Mouse (Mus musculus): Measurements from ENCODE around the gene Il17rd.

The Il17rd gene

DNA sequence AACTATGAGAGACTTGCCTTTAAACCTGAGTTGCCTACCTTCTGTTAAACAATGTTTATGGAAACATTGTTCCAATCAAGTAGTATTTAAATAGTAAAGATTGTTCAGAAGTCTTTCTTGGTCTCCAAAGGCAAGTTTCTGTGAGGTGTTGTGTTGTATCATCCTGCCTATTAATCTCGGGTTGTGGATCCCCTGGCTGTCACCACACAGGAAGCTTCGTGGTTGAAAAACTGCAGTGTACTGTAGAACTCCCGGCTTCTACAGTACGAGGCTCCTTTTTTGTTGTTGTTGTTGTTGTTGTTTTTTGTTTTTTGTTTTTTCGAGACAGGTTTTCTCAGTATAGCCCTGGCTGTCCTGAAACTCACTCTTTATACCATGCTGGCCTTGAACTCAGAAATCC, 46.7 kb downstream of the Il17rd start:
- no peak for DNase-seq (ENCODE audit: inconsistent age in 2 of 2, low spot score in 1 of 2)

DNA sequence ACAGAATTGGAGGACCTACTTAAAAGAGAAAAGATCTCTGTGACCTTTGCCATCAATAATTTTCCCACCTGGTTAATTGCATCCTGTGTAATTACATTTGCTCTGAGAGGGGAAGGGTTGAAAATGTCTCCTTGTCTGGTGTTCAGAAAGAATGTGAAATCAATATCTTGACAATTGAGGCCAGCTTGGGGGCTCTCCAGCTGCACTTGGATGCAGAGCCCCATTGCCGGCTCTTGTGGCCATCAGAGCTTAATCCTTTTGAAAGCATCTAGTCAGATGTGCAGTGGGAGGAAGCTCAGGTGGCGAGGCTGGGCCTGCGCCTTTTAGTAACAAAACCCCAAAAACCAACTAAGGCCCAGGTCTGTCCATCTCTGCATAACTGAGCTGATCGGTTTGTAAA, 47.3 kb downstream of the Il17rd start:
- DNase-seq (ENCODE audit: inconsistent age in 2 of 2, low spot score in 1 of 2), result no peak

DNA sequence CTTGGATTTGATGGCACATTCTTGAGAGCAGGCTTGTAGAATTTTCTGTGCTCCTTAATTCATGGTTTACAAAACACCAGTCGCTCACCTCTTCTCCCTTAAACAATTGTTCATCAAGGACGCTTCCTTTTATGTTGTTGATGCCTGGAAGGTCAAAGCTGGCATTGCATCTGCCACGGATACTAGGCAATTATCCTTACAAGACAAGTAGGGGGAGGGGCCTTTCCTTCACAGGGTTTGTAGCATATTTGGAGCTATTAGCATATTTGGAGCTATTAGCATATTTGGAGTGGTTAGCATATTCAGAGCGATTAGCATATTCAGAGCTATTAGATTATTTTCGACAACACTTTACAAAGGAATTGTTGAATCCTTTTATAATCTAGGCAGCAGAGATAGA, 55.5 kb downstream of the Il17rd start:
- no peak for DNase-seq (ENCODE audit: inconsistent age in 2 of 2, low spot score in 1 of 2)

DNA sequence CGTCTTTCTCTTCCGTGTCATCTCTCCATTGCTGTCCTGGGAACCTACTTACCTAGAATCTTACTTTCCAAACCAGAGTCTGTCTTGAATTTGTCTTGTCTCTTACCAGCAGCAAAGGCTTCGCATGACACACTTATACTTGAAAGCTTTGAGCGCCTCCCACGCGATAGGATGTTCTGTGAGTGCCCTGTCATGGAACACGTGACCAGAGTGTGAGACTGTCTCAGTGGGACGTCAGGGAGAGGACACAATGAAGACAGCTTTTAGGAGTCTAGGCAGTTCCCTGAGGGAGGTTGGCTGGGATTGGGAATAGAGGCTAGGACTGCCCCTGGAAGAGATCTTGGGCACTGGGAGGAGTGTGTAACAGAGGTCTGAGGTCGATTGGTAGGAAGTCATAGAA, 57.4 kb downstream of the Il17rd start:
- no peak for DNase-seq (ENCODE audit: inconsistent age in 2 of 2, low spot score in 1 of 2)

DNA sequence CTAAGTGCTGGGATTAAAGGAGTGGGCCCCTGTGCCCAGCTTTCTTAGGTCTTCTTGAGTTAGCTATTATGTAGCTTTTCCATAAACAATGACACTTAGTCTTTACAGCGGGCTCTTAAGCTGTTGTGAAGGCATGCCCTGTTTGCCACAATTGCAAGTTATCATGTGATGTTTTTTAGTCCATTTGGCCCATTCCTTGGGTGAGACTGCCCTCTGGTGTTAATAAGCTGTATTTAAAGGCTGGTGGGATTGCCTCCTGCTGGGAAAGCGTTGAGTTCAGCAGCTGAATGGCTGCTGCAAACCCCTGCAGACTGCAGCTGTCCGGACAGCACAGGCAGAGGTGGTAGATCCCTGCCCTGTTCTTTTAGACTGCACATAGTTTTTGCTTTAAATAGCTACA, 58.0 kb downstream of the Il17rd start:
- peak; percentile 75 to 93 for DNase-seq (ENCODE audit: inconsistent age in 2 of 2, low spot score in 1 of 2)

DNA sequence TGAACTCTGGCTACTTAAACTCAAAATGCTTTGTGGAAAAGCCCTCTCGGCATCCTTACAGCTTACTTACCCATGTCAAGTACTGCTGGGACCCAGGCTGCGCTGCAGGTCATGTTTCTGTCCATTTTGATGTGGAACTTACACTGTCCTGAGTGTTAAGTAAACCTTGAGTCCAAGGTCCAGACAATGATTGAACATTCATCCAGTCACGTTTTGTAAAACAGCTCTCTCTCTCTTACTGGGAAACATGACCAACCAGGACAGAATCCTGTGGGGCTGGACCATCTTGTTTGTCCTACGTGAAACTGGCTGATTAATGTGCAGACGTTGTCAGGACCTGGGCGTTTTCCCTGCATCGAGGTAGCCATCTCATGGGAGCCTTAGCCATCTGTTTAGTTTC, 63.0 kb downstream of the Il17rd start:
- no peak for DNase-seq (ENCODE audit: inconsistent age in 2 of 2, low spot score in 1 of 2)

DNA sequence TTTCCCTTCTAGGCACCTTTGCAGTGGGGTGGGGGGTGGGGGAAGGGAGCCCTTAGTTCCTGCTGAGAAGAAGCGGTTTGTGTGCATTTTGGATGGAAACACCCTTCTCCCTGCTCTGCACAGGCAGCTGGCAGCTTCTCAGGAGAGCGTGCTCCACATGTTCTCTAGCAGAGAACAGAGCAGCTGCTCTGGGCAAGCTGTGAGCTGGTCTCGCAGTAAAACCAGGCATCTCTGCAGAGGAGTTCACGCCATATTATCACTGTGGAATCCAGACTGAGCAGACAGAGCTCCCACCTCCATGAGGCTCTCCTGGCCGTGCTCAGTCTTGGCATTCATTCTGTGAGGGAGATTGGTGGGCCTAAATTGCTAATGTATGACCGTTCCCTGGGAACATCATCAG, 64.0 kb downstream of the Il17rd start:
- no peak for DNase-seq (ENCODE audit: inconsistent age in 2 of 2, low spot score in 1 of 2)

DNA sequence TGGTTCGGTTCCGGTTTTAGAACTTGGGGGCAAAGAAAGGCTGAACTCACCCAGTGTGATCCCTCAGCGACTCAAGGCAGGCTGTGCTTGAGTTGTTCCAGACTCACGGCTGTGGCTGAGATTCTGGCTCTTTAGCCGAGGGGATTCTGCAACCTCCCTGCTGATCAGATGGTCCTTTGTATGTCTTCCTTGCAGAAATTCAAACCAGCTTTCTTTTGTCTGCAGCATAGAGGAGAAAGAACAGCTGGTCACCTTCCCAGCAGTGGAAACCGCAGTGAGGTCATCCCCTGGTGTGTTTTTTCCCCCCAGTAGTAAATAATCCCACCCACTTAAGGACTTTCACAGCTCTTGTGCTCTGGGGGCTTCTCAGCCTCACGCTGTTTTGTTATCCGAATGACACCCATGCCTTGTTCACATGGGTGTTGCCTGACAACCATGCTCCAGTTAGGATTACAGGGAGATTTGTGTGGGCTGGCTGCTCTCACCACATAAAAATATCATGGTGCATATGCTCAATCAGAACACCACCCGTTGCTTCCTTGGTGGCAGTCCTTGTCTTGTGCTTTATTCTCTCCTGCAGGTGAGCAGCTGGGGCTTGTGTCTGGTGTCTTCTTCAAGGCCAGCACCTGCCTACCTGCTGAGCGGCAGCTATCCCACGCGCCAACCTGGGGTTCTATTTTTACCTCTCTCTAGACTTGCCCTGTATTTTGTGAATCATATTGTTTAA, 67.2 kb downstream of the Il17rd start:
- DNase-seq (ENCODE audit: inconsistent age in 2 of 2, low spot score in 1 of 2), result no peak

DNA sequence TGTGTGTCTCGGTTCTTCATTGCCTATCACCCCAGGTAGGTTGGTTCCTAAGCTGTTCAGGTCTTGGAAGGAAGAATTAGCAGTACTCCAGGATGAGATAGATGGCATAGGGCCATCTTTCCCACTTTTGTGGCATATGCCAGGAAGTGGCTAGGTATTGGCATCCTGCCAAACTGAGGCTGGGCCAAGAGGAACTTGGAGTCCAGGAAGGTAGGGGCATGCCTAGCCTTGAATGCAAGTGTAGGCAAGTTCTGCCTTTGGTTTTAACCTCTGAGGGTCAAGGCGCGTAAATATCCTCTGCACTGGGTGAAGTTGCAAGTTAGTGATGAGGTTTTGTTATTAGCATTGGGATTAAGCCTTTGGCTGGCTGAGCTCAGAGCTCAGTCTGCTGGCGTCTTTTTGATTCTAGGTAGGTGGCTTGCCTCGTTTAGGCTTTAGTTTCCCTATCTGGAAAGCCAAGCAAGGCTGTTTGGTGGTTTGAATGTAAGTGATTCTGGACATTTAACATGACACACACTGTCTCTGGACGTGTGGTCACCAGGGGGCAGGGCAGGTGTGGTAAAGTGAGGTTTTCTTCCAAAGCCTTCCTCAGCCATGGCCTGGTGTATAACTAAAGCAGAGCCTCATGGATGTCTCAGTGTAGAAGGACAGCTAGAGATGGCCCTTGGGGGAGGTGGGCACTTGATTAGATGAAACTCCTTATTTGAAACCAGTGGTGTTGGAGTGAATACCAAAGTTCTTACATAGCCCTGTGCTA, 70.2 kb downstream of the Il17rd start:
- peak in 1 of 2 experiments; percentile 59 for DNase-seq (ENCODE audit: inconsistent age in 2 of 2, low spot score in 1 of 2)

DNA sequence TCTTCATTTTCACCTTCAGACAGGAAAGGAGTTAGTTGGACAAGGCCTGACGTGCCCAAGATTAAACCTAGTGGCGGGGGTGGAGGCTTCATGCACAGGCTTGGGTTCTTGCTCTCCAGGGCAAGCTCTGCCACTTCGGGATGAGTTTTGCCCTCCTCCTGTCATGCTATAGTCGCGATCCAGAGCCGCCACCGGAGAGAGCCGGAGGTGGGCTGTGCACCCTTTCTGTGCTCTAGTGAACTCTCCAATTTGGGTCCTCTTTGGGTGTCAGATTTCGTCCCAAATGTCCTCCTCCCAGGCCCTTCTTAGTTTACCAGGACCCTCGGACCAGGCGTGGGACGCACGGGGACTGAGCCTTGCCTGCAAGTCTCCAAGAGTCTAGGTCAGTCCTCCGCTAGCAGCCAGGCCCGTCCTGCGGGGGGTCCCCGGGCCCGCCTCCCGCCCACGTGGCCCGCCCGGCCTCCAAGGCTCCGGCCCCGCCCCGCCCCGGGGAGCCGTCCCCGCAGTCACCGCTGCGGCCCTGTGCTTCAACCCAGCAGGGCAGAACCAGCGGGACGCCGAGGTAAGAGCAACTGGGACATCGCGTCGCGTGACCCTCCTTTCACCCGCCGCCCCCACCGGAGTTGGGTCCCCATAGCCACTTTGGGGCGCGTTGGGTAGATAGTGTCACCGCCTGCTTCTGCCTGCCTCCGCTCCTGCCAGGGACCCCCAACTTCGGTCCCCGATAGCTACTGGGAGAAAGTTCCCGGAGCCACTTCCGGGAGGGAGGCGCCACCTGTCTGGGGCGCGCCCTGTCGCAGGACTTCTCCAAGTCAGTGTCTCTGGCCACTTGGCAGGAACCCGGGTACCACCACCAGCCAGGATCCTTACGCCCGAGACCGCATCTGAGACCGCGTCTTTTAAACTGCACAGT, 75.9 kb downstream of the Il17rd start, which contains the start of gene Arhgef3:
Arhgef3 (plus strand) TSS at position 538 of the 913 bp plus-strand sequence.
- DNase-seq (ENCODE audit: inconsistent age in 2 of 2, low spot score in 1 of 2), result peak; percentile 85 to 92

DNA sequence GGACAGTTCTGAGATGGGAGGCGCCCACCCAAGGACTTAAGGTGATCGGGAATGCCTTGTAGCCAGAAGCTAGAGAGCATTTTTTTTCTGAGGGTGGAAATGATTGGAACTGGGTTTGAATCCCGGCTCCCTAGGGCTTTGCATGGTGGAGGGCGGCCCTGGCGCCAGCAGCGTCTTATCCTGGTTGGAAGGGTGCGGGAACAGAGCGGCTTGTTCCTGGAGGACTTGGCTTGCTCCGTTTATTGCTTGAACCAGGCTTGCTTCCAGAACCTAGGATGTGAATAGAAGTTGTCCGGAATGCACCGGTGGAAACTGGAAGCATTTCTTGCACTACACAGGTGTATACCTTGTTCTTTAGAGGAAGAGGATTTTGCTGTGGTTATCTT, 76.5 kb downstream of the Il17rd start:
- peak; percentile 38 to 70 for DNase-seq (ENCODE audit: inconsistent age in 2 of 2, low spot score in 1 of 2)

DNA sequence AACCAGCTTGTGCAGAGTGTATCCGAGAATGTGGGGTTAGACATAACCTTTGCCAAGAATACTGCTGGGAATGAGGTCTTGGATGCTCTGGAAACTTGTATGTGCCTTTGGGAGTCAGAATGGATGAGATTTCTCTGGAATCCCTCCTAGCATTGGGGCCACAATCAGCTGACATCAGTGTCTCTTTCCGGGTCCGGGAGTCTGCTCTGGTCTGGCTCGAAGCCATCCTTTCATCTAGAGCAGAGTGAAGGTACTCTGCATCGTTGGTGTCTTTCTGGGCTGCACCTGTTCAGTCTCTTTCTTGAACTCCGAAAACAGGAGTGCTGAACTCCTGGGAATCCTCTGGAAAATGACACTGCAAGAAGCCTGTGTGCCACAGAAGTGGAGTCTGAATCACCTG, 77.2 kb downstream of the Il17rd start:
- DNase-seq (ENCODE audit: inconsistent age in 2 of 2, low spot score in 1 of 2), result peak in 1 of 2 experiments; percentile 48

DNA sequence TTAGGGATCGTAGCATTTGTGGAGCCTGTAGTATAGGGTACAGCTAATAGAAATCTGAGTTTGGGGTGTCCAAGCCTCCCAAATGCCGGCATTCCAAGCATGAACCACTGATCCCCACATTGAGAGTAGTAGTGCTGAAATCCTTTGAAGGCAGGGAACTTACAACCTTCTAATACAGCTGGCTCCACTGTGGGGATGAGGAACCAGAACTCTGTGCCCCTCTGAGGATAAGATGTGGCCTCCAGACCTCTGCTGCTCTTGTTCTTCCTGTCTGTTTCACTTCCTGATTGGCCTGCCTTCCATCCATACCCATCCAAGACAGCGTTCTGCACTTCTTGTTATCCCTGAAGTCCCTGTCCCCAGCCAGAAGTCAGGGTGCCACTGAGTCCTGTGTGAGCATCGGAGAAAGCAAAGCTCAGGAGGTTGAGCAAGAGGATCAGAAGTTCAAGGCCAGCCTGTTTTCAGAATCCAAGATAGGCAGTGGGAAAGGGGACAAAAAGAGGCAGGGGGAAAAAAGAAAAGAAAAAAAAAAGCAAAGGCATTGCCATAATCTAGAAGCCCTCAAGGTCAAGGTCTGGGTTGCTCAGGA, 77.9 kb downstream of the Il17rd start:
- DNase-seq (ENCODE audit: inconsistent age in 2 of 2, low spot score in 1 of 2), result peak in 1 of 2 experiments; percentile 66

DNA sequence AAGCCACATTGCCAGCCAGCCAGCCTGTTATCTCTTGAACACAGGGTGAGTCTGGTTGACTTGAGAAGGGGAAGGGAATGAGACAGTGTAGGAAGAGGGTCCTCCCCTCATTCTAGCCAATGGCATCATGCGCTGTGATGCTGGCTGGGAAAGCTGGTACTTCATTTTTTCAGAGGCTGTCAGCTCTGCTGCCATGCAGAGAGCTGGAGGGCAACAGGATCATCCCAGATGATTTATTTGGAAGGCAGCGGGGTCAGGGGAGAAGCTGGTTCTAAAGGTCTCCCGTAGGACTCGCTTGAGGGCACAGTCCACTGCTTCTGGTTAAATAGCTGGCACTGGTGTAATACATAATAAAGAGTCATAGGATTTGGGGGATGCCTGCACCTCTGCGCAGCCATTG, 79.8 kb downstream of the Il17rd start:
- no peak for DNase-seq (ENCODE audit: inconsistent age in 2 of 2, low spot score in 1 of 2)

DNA sequence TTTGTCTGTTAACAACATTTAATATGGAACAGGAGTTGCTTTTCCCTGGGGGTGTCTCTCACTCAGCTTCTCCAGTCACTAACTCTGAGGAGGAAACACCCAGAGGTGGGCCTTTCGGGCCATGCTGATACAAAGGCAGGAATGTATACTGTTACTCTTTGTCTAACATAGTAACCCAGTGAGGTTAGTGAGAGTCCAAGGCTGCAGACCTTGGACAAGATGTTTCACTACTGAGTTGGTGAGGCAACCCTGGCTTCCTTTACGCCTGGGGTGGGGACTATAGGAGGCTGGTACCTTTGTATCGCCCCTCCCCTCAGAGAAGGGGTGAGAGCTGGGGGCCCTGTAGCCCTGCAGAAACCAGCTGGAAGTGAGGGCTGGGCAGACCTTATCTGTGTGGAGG, 83.9 kb downstream of the Il17rd start:
- peak; percentile 31 to 75 for DNase-seq (ENCODE audit: inconsistent age in 2 of 2, low spot score in 1 of 2)

DNA sequence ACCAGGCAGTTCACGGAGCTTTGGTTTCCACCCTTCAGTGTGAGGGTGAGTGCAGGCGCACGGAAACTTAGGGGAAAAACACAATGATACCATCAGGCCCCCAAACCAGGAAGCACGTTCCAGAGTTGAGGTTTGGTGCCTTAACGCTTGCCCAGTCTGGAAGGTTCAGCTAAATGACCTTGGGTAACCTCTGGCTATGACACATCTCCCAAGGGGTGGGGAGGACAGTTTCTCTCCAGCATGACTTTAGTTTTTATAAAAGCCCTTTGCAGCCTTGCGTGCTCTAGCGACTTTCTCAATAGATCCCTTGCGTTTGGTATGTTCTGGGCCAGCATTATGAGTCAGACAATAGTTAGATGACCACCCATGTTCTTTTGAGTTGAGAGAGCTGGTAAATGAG, 84.8 kb downstream of the Il17rd start:
- DNase-seq (ENCODE audit: inconsistent age in 2 of 2, low spot score in 1 of 2), result peak; percentile 70 to 91

DNA sequence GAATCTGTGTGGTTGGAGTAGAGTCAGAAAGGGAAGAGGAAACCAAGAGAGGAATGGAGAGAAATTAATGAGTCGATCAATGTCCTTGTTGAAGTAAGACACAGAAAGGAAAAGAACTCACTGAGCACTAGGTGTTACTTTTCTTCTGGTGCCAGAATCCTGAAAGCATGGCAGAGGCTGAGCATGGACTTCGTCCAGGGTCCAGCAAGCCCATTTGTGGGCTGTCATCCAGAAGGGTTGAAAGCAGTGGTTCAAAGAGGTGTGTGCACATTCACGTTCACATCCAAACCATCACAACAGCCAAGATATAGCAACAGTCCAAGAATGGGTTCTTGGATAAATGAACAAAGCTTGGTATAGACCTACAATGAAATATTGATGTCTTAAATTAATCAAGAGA, 91.3 kb downstream of the Il17rd start:
- no peak for DNase-seq (ENCODE audit: inconsistent age in 2 of 2, low spot score in 1 of 2)

DNA sequence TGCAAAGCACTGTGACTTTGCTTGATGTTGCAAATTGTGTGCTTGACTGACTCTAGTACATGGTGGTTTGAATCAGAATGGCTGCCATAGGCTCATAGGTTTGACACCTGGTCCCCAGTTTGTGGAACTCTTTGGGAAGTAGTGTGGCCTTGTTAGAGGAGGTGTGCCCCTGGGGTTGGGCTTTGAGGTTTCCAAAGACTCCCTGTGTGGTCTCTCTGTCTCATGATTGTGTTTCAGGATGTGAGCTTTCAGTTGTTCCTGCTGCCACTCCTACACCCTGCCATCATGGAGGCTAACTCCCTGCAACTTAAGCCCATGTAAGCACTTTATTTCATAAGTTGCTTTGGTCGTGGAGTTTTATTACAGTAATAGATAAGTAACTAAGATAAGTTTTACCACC, 91.9 kb downstream of the Il17rd start:
- no peak for DNase-seq (ENCODE audit: inconsistent age in 2 of 2, low spot score in 1 of 2)

DNA sequence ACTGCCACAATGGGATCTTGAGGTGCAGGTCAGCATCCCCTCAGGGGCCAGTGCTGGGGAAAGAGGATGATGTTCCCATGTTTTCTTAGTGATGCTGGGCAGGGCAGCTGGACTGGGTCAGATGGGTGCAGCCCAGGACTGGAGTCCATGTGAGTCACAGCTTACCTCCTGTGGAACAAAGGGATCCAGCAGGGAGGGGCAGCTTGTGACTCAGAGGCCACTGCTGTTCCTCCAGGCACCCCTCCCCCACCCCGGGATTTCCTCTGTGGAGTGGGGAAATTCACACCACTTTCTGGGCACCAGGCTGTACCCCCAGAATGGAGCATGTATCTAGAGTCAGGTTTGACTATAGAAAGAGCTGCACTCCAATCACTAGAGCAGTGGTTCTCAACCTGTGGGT, 92.8 kb downstream of the Il17rd start:
- peak; percentile 54 to 63 for DNase-seq (ENCODE audit: inconsistent age in 2 of 2, low spot score in 1 of 2)

DNA sequence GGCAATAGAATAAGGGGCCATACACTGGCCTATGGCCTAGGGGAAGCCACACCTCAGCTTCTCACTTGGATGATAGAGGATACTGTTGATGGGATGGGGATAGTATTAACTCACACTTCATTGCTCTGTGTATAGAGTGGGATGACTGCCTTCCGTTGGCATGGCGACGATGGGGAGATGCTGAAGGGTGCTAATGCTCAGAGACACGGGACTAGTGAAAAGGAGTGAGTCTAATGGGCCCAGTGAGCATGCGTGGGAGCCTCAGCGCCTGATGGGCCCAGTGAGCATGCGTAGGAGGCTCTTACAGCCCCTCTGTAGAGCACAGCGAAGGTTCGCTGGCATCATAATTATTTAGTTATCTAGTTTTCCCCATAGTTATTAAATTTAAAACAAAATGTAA, 100.2 kb downstream of the Il17rd start:
- no peak for DNase-seq (ENCODE audit: inconsistent age in 2 of 2, low spot score in 1 of 2)

DNA sequence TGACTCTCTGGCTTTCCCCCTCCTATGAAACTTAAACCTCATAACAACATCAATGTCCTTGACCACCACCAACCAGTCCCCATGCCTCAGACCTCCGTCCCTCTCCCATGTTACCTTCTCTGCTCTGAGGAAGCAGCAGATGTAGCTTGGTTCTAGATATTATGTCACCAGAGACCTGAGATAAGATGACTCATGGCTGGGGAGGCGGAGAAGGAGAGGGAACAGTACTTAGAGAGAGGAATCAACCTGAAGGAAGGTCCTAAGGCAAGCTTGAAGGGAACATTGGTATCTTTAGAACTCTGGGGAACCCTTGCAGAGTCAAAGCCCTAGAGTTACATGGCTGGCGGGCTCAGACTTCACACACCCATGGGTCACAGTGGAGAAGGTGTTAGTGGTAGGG, 101.2 kb downstream of the Il17rd start:
- DNase-seq (ENCODE audit: inconsistent age in 2 of 2, low spot score in 1 of 2), result peak in 1 of 2 experiments; percentile 45

Measured in adrenal gland, adult (tissue).